Mouse (Mus musculus) urinary bladder, adult 18-20 months (tissue): ENCODE data around the gene Olfr555.
"Not testable (repeated sequence)": the region's sequence is repeated elsewhere in the genome, so short reads cannot be mapped to it uniquely, and the experiment has no call there.

ENCODE experiments used
- DNase-seq, 2 experiments: peaks; one replicate each; pipeline ENCODE4 v3.0.0; 2022; ENCODE audit warnings: low spot score in 2 of 2, mixed read lengths in 2 of 2

Gene Olfr555

GRCm38 (mm10) chr7:102658523-102658922, at the start of gene Olfr555:
Gene Olfr555 (plus strand): TSS chr7:102658823.
- DNase-seq = no peak

- DNase-seq = no peak
These were observed 40.5 kb upstream of the Olfr555 start, which contains the start of gene Olfr553 for GRCm38 (mm10) chr7:102618118-102618517. Gene Olfr553 (minus strand): TSS chr7:102618218.

DNA sequence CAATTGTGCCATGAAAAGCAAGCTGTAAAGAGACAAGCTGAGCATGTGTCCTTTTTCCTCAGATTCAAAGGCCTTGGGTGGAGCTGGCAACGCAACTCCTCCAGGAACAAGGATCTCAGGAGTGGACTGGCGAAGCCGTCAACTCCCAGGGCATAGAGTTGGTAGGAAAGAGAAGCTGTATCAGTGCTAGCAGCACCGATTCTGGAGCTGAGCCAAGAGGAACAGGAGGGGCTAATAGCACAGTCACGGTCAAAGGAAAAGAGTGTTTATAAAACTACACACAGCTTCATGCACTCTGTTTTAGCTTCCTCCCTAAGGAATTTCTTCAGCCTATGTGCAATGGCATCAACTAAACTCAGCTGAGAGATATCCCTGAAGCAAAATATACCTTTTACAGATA, 39.0 kb upstream of the Olfr555 start:
- DNase-seq = no peak

GRCm38 (mm10) chr7:102620368-102620767, 38.3 kb upstream of the Olfr555 start:
- not testable (repeated sequence) for DNase-seq

GRCm38 (mm10) chr7:102636665-102637064, 22.0 kb upstream of the Olfr555 start:
- peak; percentile 4 to 28 for DNase-seq

GRCm38 (mm10) chr7:102638132-102638531, 20.5 kb upstream of the Olfr555 start, which contains the start of gene Olfr554:
Gene Olfr554 (plus strand): TSS chr7:102638432.
- DNase-seq = no peak

DNA sequence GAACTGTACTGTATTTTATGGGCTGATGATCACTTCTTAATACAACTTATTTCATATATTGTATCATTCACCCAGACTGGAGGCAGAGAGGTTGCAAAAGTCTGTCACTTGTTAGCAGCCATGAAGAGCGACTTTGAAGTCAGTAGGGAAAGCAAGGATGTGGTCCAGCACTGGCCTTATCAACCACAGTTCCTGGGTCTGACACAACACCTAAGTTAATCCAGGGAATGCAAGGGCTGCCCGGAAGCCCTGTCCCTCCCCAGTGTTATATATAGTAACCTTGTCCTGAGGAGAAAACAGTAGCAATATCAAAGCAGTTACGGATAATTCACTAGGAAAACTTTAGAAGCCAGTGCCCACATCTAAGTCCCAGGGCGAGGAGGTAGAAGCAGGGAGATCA, 13.7 kb upstream of the Olfr555 start:
- not testable (repeated sequence) for DNase-seq

DNA sequence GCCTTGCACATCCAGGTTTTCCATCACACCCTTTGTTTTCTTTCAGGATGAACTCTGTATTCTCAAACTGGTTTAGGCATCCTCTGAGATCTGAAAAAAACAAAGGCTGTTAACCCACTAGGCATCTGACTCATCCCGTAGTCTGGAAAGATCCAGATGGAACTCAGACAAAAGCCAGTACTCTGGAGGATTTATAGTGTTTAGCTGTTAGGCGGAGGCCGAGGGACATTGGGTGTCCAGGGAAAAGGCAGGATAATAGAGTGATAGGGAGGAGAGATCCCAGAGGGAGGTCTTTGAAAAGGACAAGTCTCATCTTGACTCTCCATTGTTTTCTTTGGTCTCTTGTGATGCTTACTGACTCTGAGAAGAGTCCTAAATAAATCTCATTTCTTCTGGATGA, 6.0 kb downstream of the Olfr555 start, which contains the start of gene Olfr556:
Olfr556 (plus strand) TSS at position 301 of the 400 bp plus-strand sequence.
- no peak for DNase-seq

DNA sequence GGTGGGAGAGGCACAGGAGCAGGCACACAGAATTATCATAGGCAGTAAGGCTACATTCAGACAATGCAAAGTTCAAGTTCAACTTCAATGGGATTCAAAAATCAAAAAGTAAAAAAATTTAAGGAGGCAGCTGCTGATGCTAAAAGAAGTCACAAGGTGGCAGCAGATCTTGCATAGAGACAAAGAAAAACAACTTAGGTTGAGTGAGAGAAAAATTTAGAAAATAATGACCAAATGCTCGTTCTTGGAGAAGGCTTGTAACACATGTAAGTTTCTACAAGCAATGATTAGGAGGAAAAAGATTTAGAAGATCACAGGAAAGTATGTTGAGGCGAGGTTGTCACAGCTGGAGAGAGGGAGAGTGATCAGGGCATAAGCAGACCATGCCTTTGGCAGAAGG, 6.8 kb downstream of the Olfr555 start:
- no peak for DNase-seq

DNA sequence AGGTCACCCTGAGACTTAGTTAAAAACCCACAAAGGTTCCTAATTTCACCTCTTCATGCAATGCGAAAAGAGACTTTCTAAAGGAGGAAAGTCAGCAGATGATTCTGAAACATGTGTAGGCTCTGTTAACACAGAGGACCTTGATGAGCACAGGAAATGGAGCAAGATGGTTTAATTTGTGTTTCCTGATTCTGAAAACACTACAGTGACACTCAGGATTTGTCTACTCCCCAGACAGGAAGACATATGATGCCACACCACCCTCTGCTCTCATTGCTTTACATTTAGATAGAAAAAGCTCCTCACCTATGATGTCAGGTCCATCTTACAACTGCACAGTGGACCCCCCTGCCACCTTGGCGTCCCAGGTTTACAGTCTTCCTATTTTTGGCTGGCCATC, 17.6 kb downstream of the Olfr555 start:
- no peak for DNase-seq

- DNase-seq = no peak
These were observed 23.3 kb downstream of the Olfr555 start for GRCm38 (mm10) chr7:102681916-102682315.

DNA sequence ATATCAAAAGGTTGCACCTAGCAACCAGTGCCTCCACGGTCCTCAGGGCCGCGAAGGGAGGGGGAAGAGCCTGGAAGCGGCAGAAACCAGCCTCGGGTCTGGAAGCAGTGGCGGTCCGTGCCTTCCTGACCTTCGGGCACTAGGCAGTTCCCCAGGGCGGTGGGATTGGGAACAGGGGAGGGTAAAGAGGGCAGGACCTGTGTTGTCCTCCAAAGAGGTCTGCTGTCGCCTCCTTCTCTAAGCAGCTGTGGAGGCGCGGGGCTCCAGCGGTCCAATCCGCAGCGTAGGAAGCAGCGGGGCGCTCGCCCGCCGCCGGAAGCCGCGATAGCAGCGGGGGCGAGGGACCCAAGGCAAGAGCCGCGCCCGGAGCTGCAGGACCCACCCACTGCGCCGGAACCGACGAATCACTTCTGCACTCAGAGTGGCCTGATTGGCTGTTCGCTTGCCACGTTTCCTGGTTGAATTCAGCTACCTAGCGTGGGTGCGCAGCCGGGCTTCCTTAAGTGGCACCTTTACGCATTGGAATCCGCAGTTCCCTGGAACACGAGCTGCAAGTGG, 28.4 kb downstream of the Olfr555 start, which contains the start of gene Trim68:
Trim68 (minus strand) TSS at position 384 of the 558 bp plus-strand sequence.
- peak; percentile 81 to 91 for DNase-seq

- no peak for DNase-seq
These were observed 36.9 kb downstream of the Olfr555 start, which contains the start of gene Olfr557 for GRCm38 (mm10) chr7:102695358-102696125. Gene Olfr557 (plus strand): TSS chr7:102695910.

GRCm38 (mm10) chr7:102698461-102698860, 39.8 kb downstream of the Olfr555 start:
- no peak for DNase-seq

- DNase-seq = no peak
These were observed 43.3 kb downstream of the Olfr555 start, which contains the start of gene Olfr558 for GRCm38 (mm10) chr7:102701915-102702314. Gene Olfr558 (plus strand): TSS chr7:102702215.
